Mouse (Mus musculus) heart, adult 2 months (tissue): ENCODE results near the gene Rabep2. TPM values are rescaled to one million over a fixed set of nuclear protein-coding genes. Genes with fewer than 3 reads are reported as not detected.
A peak's percentile ranks its signal among the peaks of the same experiment; 100 is the strongest.
"Not testable (repeated sequence)": the region's sequence is repeated elsewhere in the genome, so short reads cannot be mapped to it uniquely, and the experiment has no call there.

Source experiments
- DNase-seq, 2 experiments: peaks; one replicate each; pipeline ENCODE4 v3.0.0; 2021
- H3K27ac ChIP-seq: fragments of 200-600 bp; 2 replicates; pipeline ENCODE4 v1.8.1; 2022
- H3K27me3 ChIP-seq: fragments of 200-500 bp; 2 replicates; pipeline ENCODE4 v1.6.1; 2012; ENCODE audit warnings: mild to moderate bottlenecking, low read length, inconsistent platforms, mixed read lengths; ENCODE audit not compliant: control insufficient read depth, insufficient read depth
- H3K36me3 ChIP-seq: fragments of 200-500 bp; 2 replicates; pipeline ENCODE4 v1.6.1; 2012; ENCODE audit warnings: low read length, inconsistent platforms; ENCODE audit not compliant: control insufficient read depth, insufficient read depth
- H3K4me1 ChIP-seq: fragments of 200-500 bp; 2 replicates; pipeline ENCODE4 v1.6.1; 2011; ENCODE audit warnings: low read length; ENCODE audit not compliant: control insufficient read depth, insufficient read depth
- H3K4me3 ChIP-seq: fragments of 200-600 bp; 2 replicates; pipeline ENCODE4 v1.8.1; 2022
- H3K79me2 ChIP-seq: fragments of 200-500 bp; replicated peaks from 2 replicates; pipeline ENCODE4 v1.6.1; 2012; ENCODE audit warnings: mild to moderate bottlenecking, inconsistent platforms, low read length, moderate library complexity, mixed read lengths; ENCODE audit not compliant: control insufficient read depth, insufficient read depth
- H3K9ac ChIP-seq: fragments of 200-500 bp; 2 replicates; pipeline ENCODE4 v1.6.1; 2012; ENCODE audit warnings: low read depth, mild to moderate bottlenecking, control low read depth, inconsistent platforms, low read length, mixed read lengths
- CTCF ChIP-seq: fragments of 200-600 bp; IDR thresholded peaks from 2 replicates; pipeline ENCODE4 v1.8.1; 2022; ENCODE audit warnings: antibody characterized with exemption, mild to moderate bottlenecking, moderate library complexity
- EP300 ChIP-seq: fragments of 200-500 bp; IDR thresholded peaks from 2 replicates; pipeline ENCODE4 v1.6.1; 2011; ENCODE audit warnings: low read depth, low read length, control low read depth; ENCODE audit not compliant: insufficient read depth
- POLR2A ChIP-seq: fragments of 200-500 bp; IDR thresholded peaks from 2 replicates; pipeline ENCODE4 v1.6.1; 2011; ENCODE audit warnings: mild to moderate bottlenecking, low read depth, low read length, control low read depth; ENCODE audit not compliant: insufficient read depth
- WGBS: fragments of 180-500 bp; shearing (Covaris S2); methylation state at CpG from one replicate; pipeline ENCODE4 v1.1.7; 2018; 5-methylcytosine and 5-hydroxymethylcytosine counted together
- intact Hi-C: fragments of 180-260 bp; cut with DNase I; formaldehyde crosslinking; loops from one replicate; pipeline ENCODE4 v1.15.1; 2025
- long read RNA-seq: library from polyadenylated mRNA; stranded (forward); transcript quantifications from one replicate; pipeline ENCODE4 v2.0.0, GENCODE M21; 2021
- polyA plus RNA-seq: library from polyadenylated mRNA; depleted of rRNA; stranded (reverse); fragments of >200 nt; gene quantifications from 2 replicates; pipeline ENCODE4 v1.2.3, GENCODE M21; 2012; rRNA removed
- total RNA-seq, 2 experiments: library from RNA; stranded (reverse); gene quantifications; 2 replicates each; pipeline ENCODE4 v1.2.3; 2021

The Rabep2 gene
- total RNA-seq (1 to 10 TPM; 5.3 to 6.3 TPM), polyA plus RNA-seq (8.1 and 9.2 TPM in 2 replicates)
- long read RNA-seq, partial matches to known transcripts: 0 of 1 reads
- long read RNA-seq, other reads (novel, unspliced or antisense): 1 of 1 reads

DNA sequence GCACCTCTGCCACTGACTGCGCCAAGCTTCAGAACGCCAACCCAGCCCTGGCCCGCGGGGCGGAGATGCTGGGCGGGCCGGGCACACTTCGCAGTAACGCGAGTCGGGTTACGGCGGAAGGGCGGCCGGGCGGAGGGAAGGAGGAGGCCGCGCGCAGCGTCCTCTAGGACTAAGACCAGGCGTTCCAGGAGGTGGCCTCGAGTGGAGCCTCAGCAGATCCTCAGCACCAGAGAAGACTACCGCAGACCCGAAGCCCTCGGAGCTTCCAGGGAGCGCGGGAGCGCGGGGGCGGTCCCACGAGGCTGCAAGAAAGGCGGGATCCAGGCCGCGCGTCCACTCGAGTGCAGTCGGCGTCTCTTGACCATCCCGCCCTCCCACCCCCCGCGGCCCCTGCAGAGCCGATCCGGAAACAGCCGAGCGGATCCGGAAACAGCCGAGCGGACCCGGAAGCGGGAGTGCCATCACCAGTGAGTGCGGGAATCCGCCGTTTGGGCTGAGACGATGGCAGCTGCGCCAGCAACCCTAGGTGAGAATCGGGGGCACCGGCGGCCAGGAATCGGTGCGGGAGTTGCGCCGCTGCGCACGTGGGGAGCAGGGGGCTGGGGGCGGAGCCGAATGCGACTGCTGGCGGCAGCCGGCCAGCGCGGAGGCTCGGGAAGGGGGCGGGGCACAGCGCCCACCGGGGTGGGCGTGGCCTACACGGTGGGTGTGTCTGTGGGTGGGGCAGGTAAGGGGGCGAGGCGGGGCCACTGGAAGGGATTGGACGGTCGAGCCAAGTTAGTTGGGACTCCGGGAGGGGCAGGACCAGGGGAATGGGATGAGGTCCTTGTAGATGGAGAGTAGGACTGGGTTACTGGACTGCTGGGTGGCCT lies at the start of gene Rabep2:
Gene Rabep2, plus strand, starts transcription at position 129 of the 872 bp plus-strand sequence.
- peak within 1 kb of the TSS; percentile 67 for H3K4me3 ChIP-seq
- H3K4me1 ChIP-seq: peaks cover 3% of the 10 kb centered on the region
- peak; percentile 95 to 99 for DNase-seq
- H3K27ac ChIP-seq: peak within 1 kb of the TSS; percentile 92
- TF ChIP-seq POLR2A (peak; percentile 63; the same call in 1 of the 2 replicates), CTCF (no peak), EP300 (no peak)
- H3K9ac ChIP-seq: peak within 1 kb of the TSS; percentile 88
- WGBS: under 1% methylated on average over 81 of the region's 82 CpGs
- no peaks in the 10 kb centered on the region for H3K36me3 ChIP-seq
- H3K79me2 ChIP-seq: no peaks in the 10 kb centered on the region
- intact Hi-C loops: loop anchor here (2.0 kb wide), 1 partner anchor 30 kb away; no protein-coding TSS in a partner anchor
- no peaks in the 10 kb centered on the region for H3K27me3 ChIP-seq

DNA sequence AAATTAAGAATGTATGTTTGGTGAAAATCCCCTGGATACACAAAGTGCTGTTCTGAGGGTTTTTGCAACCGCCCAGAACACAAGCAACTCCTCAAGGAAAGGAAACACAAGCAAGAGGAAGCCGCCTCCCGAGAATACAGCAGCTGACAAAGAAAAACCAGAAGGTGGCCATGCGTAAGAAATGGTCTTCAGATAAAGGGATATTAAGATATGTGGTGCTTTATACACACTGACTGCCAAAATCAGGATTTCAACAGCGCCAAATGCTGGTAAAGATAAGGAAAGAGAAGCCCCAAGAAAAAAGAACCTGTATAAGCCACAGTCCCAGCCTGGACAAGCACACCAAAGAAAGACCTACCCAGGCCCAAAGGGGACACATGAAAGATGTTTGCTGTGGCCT lies 45.0 kb upstream of the Rabep2 start:
- Histone ChIP-seq H3K79me2 (no peaks in the 10 kb centered on the region), H3K4me1 (no peaks in the 10 kb centered on the region), H3K27ac (no peak overlapping the region), H3K27me3 (no peaks in the 10 kb centered on the region), H3K9ac (no peak overlapping the region), H3K4me3 (no peak overlapping the region), H3K36me3 (no peaks in the 10 kb centered on the region)
- 64% methylated on average over 5 of the region's 5 CpGs for WGBS
- TF ChIP-seq POLR2A (no peak), CTCF (no peak), EP300 (no peak)
- DNase-seq: no peak
- intact Hi-C loops: no loop called here

DNA sequence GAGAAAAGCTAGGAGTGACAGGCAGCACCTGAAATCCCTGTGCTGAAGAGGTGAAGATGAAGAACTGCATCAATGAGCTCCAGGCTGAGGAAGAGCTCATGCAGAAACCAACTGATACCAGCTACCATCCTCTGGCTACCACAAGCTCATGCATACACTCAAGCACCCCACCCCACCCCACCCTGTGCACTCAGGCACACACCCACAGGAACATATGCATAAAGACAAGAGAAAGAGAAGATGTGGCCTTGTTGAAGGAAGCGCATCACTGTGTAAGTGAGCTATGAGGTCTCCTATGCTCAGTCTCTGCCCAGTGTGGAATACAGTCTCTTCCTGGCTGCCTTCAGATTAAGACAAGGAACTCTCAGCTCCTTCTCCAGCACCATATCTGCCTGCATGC lies 40.4 kb upstream of the Rabep2 start:
- intact Hi-C loops: no loop called here
- WGBS: 100% methylated on average over 1 of the region's 1 CpGs
- no peaks in the 10 kb centered on the region for H3K36me3 ChIP-seq

DNA sequence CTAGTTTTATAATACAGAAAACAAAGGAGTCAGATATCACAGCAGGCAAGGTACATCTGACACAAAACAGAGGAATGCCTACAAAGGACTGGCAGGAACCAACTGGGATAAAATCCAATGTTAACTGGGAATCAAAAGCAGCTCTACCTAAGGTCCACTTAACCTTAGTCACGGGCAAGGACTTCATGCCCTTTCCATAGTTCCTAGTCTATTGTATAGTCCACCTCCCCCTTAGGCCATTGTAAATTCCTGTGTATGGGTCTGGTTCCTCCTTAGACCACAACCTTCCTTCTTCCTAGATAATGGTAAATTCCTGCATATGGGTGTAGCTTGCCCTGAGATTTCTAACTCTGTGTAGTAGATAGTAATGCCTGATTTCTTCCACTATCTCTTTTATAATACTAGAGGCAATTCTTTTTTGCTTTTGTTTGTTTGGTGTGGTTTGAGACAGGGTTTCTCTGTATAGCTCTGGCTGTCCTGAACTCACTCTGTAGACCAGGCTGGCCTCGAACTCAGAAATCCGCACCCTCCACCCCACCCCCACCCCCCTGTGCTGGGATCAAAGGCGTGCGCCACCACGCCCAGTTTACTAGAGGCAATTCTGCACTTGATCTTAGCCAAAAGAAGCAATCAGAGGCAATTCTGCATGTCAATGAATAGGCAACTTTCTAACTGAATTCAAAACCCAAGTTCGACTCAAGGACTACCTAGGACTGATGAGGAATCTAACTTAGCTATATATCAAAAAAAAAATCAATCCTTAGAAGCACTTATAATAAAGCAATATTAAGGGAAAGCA lies 36.3 kb upstream of the Rabep2 start:
- intact Hi-C loops: loop anchor here (10.0 kb wide), 1 partner anchor 303 kb away; the partner anchor contains the start of genes Bola2 and Slx1b
- H3K79me2 ChIP-seq, H3K27me3 ChIP-seq, H3K4me1 ChIP-seq, H3K36me3 ChIP-seq, H3K27ac ChIP-seq, H3K4me3 ChIP-seq, H3K9ac ChIP-seq, DNase-seq: not testable (repeated sequence)
- 93% methylated on average over 7 of the region's 7 CpGs for WGBS

More for the DNA sequence above, 40.4 kb upstream of the Rabep2 start:
- no peak for DNase-seq
- H3K27me3 ChIP-seq: no peaks in the 10 kb centered on the region
- no peak overlapping the region for H3K4me3 ChIP-seq
- H3K4me1 ChIP-seq: no peaks in the 10 kb centered on the region
- H3K27ac ChIP-seq: no peak overlapping the region
- no peaks in the 10 kb centered on the region for H3K79me2 ChIP-seq
- no peak for TF ChIP-seq EP300
- TF ChIP-seq POLR2A: no peak
- no peak for TF ChIP-seq CTCF
- no peak overlapping the region for H3K9ac ChIP-seq

DNA sequence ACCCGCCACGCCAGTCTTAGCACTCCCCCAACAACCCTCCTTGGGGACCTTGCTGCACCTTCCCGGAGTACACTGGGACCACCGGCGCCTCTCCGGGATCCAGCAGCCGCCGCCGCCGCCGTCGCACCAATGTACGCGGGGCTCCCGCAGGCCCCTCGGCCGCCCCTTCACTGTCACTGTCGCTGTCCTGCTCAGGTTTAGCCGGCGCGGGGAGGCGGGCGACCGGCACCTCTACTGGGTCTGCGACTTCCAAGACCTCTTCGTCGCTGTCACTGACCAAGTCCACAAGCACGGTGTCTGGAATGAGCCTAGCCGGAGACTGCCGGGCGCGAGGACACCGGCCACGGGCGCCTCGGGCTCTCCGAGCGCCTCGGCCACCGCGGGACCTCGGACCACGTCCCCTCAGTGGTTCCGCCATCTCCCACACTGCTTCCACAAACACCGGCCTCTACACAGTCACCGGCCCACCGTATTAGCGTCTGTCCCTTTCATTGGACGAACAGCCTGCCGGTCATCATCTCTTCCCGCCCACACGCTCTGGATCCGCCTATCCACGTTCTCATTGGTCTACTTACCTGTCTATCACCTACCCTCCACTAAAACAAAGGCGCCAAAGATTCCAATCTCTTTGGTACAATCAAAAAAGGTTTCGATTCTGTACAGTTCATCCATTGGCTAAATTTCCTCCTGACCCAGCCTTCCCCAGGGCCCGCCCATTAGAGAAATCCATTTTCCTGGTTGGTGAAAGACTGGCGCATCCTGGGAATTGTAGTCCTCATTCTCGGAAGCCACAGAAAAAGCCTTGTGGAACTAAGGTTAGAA lies 32.0 kb upstream of the Rabep2 start, which contains the start of gene Nfatc2ip:
Gene Nfatc2ip, minus strand, starts transcription at position 440 of the 822 bp plus-strand sequence.
- Histone ChIP-seq H3K36me3 (no peaks in the 10 kb centered on the region), H3K27ac (peak within 1 kb of the TSS; percentile 80), H3K4me1 (peaks cover 4% of the 10 kb centered on the region), H3K9ac (peak within 1 kb of the TSS; percentile 76), H3K27me3 (no peaks in the 10 kb centered on the region), H3K4me3 (peak within 1 kb of the TSS; percentile 96), H3K79me2 (no peaks in the 10 kb centered on the region)
- intact Hi-C loops: loop anchor here (5.0 to 10.0 kb wide), 3 partner anchors 71 to 298 kb away; partner anchors contain the start of genes Bola2 and Slx1b
- TF ChIP-seq POLR2A (peak; percentile 93), CTCF (no peak), EP300 (no peak)
- WGBS: under 1% methylated on average over 59 of the region's 59 CpGs
- peak; percentile 96 for DNase-seq
